Mouse (Mus musculus) midbrain, embryonic 14.5 days (tissue): ENCODE results near the gene Utrn. TPM values are rescaled to one million over a fixed set of nuclear protein-coding genes. Genes with fewer than 3 reads are reported as not detected.

Source experiments
- ATAC-seq: fragments of 200-750 bp; cut with Nextera tagmentation; 2 replicates; pipeline ENCODE4 v1.8.0; 2017; ENCODE audit warnings: moderate number of reproducible peaks, moderate library complexity; ENCODE audit not compliant: low FRiP score, low TSS enrichment
- DNase-seq: peaks from one replicate; pipeline ENCODE4 v3.0.0-alpha.2; 2015
- H3K27ac ChIP-seq: fragments of 300-500 bp; sonication (generic); replicated peaks from 2 replicates; pipeline ENCODE4 v1.5.1; 2014; ENCODE audit warnings: mild to moderate bottlenecking, low read depth, low read length, moderate library complexity
- H3K27me3 ChIP-seq: fragments of 300-500 bp; sonication (generic); 2 replicates; pipeline ENCODE4 v1.6.1; 2014; ENCODE audit warnings: low read length, control low read depth, mixed read lengths; ENCODE audit not compliant: control insufficient read depth, insufficient read depth
- H3K36me3 ChIP-seq: fragments of 300-500 bp; sonication (generic); 2 replicates; pipeline ENCODE4 v1.6.1; 2014; ENCODE audit warnings: low read length, control low read depth; ENCODE audit not compliant: control insufficient read depth, insufficient read depth
- H3K4me1 ChIP-seq: fragments of 300-500 bp; sonication (generic); 2 replicates; pipeline ENCODE4 v1.6.1; 2014; ENCODE audit warnings: mild to moderate bottlenecking, antibody characterized with exemption, low read length, control low read depth; ENCODE audit not compliant: control insufficient read depth, insufficient read depth
- H3K4me2 ChIP-seq: fragments of 300-500 bp; sonication (generic); 2 replicates; pipeline ENCODE4 v1.6.1; 2014; ENCODE audit warnings: mild to moderate bottlenecking, low read length, moderate library complexity
- H3K4me3 ChIP-seq: fragments of 300-500 bp; sonication (generic); replicated peaks from 2 replicates; pipeline ENCODE4 v1.5.1; 2014; ENCODE audit warnings: low read depth, low read length
- H3K9ac ChIP-seq: fragments of 300-500 bp; sonication (generic); replicated peaks from 2 replicates; pipeline ENCODE4 v1.6.1; 2014; ENCODE audit warnings: mild to moderate bottlenecking, low read length, moderate library complexity
- H3K9me3 ChIP-seq: fragments of 300-500 bp; sonication (generic); 2 replicates; pipeline ENCODE4 v1.6.1; 2016; ENCODE audit warnings: low read length, control low read depth, mixed read lengths; ENCODE audit not compliant: control insufficient read depth
- WGBS: fragments of 180-500 bp; shearing (Covaris S2); extraction: QIAGEN DNeasy Blood & Tissue Kit; methylation state at CpG from one replicate; pipeline ENCODE4 v1.1.7; 2014; 5-methylcytosine and 5-hydroxymethylcytosine counted together
- polyA plus RNA-seq: library from polyadenylated mRNA; unstranded; fragments of >200 nt; fragmentation: Nextera tagmentation; extraction: Ambion mirVana; gene quantifications from 2 replicates; pipeline ENCODE4 v1.2.1, GENCODE M21; 2014

Gene Utrn
- polyA plus RNA-seq, 1 experiment from 2014 or later: 19.1 TPM

DNA sequence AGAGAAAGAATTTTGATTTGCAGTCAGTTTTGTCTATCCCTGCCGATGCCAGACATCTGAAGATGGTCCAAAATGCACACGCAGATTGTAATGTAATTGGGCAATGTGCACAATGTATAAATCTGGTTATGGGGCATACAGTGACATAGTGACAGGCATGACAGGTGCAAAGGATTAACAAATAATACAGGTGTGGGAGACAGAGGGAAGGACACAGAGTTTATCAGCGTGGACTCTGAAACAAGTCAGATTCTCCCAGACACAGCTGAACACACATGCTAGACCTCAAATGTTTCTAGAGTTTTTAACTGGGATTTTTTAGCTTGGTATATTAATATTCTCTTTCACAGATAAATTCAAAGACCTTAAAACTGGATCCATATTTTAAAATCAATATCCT, 386.2 kb downstream of the Utrn start:
- Histone ChIP-seq H3K27ac (no peak overlapping the region), H3K36me3 (no peaks in the 10 kb centered on the region), H3K4me1 (no peaks in the 10 kb centered on the region), H3K27me3 (no peaks in the 10 kb centered on the region), H3K4me3 (no peak overlapping the region), H3K9ac (no peak overlapping the region), H3K4me2 (no peak overlapping the region), H3K9me3 (no peaks in the 10 kb centered on the region)
- no peak for DNase-seq
- WGBS: 86% methylated on average over 3 of the region's 3 CpGs
- ATAC-seq: no peak

DNA sequence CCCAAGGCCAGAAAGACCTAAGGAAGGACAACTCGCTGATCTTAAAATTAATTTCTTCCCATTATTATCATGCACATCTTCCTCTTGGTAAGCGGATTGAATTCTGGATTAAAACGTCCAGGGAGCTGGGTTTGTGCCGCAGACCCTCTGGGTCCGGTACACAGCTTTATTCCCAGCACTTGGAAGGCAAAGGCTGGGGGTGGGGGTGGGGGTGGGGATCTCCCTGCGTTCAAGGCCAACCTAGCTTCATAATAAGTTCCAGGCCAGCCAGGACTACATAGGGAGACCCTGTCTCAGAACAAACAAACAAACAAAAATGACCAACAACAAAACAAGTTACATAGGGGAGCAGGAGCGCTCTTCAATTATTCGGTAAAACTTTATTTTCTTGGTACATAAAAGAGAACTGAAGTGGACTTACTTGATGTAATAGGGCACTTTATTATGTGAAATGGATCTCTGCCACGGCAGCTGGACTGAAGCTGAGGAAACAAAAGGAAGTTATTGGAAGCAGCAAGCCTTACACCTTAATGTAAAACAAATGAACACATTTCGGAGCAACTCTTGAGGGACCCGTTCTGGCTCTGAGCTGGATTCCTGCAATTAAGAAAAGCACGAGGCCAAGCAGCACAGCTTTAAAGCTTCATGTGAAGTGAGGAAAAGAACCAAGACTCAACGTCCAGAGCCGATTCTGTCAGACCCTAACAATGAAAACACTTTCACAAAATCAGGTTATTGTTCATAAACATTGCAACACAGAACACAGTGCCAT, 394.1 kb downstream of the Utrn start:
- WGBS: 84% methylated on average over 14 of the region's 14 CpGs
- H3K36me3 ChIP-seq: no peaks in the 10 kb centered on the region
- ATAC-seq: no peak
- peak; percentile 14 for DNase-seq
- H3K27ac ChIP-seq: no peak overlapping the region
- no peaks in the 10 kb centered on the region for H3K4me1 ChIP-seq
- H3K4me3 ChIP-seq: no peak overlapping the region
- H3K4me2 ChIP-seq: no peak overlapping the region
- H3K27me3 ChIP-seq: no peaks in the 10 kb centered on the region
- no peaks in the 10 kb centered on the region for H3K9me3 ChIP-seq
- no peak overlapping the region for H3K9ac ChIP-seq

DNA sequence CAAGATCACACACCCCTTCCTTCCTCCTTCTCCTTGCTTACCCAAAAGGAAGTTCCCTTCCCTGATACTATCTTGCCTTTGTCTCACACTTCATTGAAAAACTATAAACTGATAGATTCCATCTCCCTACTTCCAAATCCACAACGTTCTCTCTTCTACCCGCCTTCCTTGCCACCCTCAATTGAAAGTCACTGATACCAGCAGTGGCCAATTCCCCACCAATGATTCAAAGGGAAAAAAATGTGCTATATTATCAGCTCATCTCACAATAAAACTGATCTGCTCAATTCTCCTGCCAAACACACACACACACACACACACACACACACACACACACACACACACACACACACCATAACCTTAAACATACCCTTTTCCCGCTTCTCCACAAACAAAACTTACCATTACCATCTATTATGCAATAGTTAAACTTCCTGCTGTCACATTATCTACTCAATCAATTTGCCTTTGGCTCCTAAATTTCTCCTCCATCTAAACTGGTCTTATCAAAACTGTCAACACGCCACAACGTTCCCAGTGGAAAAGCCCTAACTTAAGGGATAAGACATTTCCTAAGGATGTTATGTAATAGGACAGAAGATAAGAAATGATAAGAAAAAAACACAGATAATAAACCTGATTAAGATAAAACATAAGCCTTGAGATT, 399.6 kb downstream of the Utrn start:
- H3K27ac ChIP-seq: no peak overlapping the region
- no peak overlapping the region for H3K4me3 ChIP-seq
- H3K9me3 ChIP-seq: no peaks in the 10 kb centered on the region
- H3K4me2 ChIP-seq: no peak overlapping the region
- 92% methylated on average over 5 of the region's 5 CpGs for WGBS
- ATAC-seq (no peak), DNase-seq (no peak)
- H3K4me1 ChIP-seq: no peaks in the 10 kb centered on the region
- H3K27me3 ChIP-seq: no peaks in the 10 kb centered on the region
- H3K36me3 ChIP-seq: no peaks in the 10 kb centered on the region
- H3K9ac ChIP-seq: no peak overlapping the region

GRCm38 (mm10) chr10:12467544-12467943, 401.6 kb downstream of the Utrn start:
- Histone ChIP-seq H3K9me3 (no peaks in the 10 kb centered on the region), H3K27me3 (no peaks in the 10 kb centered on the region), H3K4me1 (no peaks in the 10 kb centered on the region), H3K27ac (no peak overlapping the region), H3K4me2 (no peak overlapping the region), H3K9ac (no peak overlapping the region), H3K36me3 (no peaks in the 10 kb centered on the region), H3K4me3 (no peak overlapping the region)
- WGBS: 52% methylated on average over 2 of the region's 2 CpGs
- DNase-seq (peak; percentile 17), ATAC-seq (no peak)

DNA sequence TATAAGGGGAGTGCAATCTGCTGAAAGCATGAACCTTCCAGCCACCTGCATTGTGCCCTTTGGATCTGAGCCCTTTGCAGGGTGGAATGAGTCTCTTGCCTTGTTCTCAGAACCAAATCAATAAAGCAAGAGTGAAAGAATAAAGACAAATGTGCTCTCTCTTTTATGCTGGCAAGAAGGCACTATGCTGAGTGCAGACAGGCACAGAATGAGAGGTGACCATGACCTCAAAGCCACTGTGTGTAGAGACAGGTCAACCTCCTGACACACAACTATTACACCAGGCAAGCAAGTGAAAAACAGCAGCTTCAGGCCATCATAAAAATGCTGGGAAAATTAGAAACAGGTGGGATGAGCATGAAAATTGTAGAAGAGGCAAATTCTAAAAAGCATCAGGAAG, 408.2 kb downstream of the Utrn start:
- Histone ChIP-seq H3K4me3 (no peak overlapping the region), H3K27ac (no peak overlapping the region), H3K36me3 (no peaks in the 10 kb centered on the region), H3K9ac (no peak overlapping the region), H3K27me3 (no peaks in the 10 kb centered on the region), H3K4me2 (no peak overlapping the region), H3K4me1 (no peaks in the 10 kb centered on the region), H3K9me3 (no peaks in the 10 kb centered on the region)
- ATAC-seq (no peak), DNase-seq (no peak)

DNA sequence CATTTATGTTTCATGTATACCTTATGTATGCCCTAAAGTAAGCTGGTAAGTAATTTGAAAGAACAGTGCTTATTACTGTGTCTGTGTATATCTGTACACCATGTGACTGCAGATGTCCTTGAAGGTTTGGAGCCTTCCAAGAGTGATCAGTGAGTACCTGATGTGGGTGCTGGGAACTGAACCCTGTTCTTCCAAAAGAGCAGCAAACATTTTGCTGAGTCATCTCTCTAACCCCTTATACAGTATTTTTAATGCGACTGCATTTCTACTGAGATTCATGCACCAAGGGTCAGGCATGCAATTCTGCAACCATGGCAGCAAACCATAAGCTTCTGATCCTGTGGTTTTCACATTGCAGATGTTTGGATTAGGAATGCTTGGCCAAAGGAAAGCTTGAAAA, 412.3 kb downstream of the Utrn start:
- no peak overlapping the region for H3K4me3 ChIP-seq
- no peaks in the 10 kb centered on the region for H3K9me3 ChIP-seq
- H3K27me3 ChIP-seq: no peaks in the 10 kb centered on the region
- no peak overlapping the region for H3K27ac ChIP-seq
- no peak overlapping the region for H3K9ac ChIP-seq
- WGBS: 93% methylated on average over 1 of the region's 1 CpGs
- H3K36me3 ChIP-seq: no peaks in the 10 kb centered on the region
- H3K4me1 ChIP-seq: no peaks in the 10 kb centered on the region
- no peak for DNase-seq
- H3K4me2 ChIP-seq: no peak overlapping the region
- no peak for ATAC-seq

DNA sequence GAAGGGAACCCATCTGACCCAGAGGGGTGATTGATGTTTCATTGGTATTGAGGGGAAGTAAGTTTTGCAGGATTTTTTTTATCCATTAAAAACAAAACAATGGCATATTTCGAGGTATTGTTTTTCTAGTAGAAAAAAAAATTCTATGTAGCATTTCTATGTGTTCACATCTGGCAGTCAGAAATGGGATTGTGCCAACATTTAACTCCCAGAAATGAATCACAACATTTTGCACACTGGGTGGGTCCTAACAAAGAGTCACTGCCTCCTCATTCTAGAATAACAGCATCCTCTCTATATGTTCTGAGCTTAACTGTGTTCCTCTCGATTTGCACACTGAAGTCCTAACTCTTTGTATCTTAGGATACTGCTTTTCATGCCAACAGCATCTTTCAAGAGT, 416.5 kb downstream of the Utrn start:
- Histone ChIP-seq H3K27me3 (no peaks in the 10 kb centered on the region), H3K27ac (no peak overlapping the region), H3K36me3 (no peaks in the 10 kb centered on the region), H3K4me3 (no peak overlapping the region), H3K9me3 (no peaks in the 10 kb centered on the region), H3K4me1 (no peaks in the 10 kb centered on the region), H3K9ac (no peak overlapping the region), H3K4me2 (no peak overlapping the region)
- no peak for DNase-seq
- ATAC-seq: no peak
- WGBS: 90% methylated on average over 2 of the region's 2 CpGs

GRCm38 (mm10) chr10:12444122-12444521, 425.0 kb downstream of the Utrn start:
- no peaks in the 10 kb centered on the region for H3K27me3 ChIP-seq
- 0 out of 2 replicates have a peak, but pooled peaks cover 2% of the 10 kb centered on the region for H3K36me3 ChIP-seq
- no peaks in the 10 kb centered on the region for H3K9me3 ChIP-seq
- no peak overlapping the region for H3K27ac ChIP-seq
- H3K4me2 ChIP-seq: no peak overlapping the region
- DNase-seq: no peak
- 94% methylated on average over 4 of the region's 4 CpGs for WGBS
- H3K4me1 ChIP-seq: no peaks in the 10 kb centered on the region
- no peak for ATAC-seq
- no peak overlapping the region for H3K4me3 ChIP-seq
- H3K9ac ChIP-seq: no peak overlapping the region

DNA sequence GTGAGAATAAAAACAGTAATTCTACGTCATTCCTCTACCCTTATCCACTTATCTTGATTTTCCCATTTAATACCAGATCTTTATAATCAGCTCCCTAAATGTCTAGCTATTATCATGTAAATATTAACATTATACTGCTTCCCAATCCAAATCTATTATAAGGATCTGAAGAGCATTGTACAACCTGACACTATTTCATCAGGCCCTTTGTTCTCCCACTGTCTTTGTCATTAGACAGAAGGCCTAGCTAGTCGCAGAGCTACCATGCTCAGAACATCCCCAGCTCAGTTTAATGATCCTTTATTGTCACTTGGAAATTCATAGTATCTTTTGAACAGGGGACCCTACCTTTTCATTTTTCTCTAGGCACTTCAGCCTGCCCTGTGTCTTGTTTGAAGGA, 436.0 kb downstream of the Utrn start:
- Histone ChIP-seq H3K4me3 (no peak overlapping the region), H3K36me3 (no peaks in the 10 kb centered on the region), H3K9ac (no peak overlapping the region), H3K27ac (no peak overlapping the region), H3K4me2 (no peak overlapping the region), H3K4me1 (no peaks in the 10 kb centered on the region), H3K9me3 (no peaks in the 10 kb centered on the region), H3K27me3 (no peaks in the 10 kb centered on the region)
- 54% methylated on average over 2 of the region's 2 CpGs for WGBS
- ATAC-seq (no peak), DNase-seq (no peak)
